Mouse (Mus musculus) ovary, postnatal 36 days (tissue): Measurements from ENCODE around the gene Efhd1.

Experiments
- DNase-seq: peaks from one replicate; pipeline ENCODE4 v3.0.0; 2022; ENCODE audit warnings: low spot score, mixed read lengths

Gene Efhd1

DNA sequence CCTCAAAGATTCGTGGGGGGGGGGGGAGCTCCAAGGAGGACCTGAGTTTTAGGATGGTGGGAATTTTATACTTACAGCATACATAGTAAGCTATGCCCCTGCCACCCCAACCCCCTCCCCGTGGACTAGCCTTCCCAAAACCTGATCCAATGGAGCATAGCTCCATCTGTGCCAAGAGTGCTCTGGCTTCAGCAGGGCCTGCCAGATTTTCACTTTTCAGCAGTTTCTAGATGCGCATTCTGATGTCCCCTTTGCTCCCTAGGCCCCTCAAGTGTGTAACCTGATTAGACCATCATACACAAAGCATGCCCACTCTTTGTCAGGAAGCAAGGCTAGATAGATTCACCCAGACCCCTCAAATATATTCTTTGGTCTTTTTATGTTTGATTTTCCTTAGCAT, 6.0 kb downstream of the Efhd1 start:
- no peak for DNase-seq

DNA sequence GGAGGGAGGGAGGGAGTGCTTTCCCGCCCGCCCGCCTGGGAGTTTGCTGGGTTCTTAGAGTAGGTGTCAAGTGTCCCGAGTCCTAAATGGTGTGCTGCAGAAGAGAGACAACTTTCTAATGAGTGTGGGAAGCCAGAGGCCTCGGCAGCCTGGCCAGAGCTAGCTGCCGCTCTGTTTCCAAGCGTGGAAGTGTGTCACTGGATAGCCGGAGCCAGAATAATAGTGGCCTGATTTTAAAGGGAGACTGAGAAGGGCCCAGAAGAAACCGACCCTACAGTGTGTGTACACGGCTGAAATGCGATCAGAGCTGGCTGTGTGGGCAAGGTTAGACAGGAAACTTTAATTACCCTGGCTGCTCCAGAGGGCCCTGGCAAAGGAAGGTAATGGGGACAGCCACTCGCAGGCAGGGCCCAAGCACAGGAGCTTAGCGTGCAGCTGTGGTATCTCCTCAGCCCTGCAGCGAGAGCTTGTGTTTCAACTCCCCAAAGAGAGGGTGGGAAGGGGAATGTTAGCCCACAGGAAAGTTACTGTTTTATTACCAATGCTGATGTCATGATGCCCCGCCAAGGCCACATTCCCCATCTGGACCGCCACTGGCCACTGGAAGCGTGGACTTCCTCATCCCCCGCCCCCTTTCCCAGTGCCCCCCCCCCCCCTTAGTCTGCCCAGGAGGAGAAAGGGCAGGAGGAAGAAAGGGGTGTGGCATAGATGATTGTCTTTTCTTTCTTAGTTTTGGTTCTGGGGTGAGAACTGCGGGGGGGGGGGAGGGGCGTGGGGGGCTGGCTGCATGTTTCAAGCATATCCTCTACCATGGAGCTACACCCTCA, 6.7 kb downstream of the Efhd1 start:
- no peak for DNase-seq

DNA sequence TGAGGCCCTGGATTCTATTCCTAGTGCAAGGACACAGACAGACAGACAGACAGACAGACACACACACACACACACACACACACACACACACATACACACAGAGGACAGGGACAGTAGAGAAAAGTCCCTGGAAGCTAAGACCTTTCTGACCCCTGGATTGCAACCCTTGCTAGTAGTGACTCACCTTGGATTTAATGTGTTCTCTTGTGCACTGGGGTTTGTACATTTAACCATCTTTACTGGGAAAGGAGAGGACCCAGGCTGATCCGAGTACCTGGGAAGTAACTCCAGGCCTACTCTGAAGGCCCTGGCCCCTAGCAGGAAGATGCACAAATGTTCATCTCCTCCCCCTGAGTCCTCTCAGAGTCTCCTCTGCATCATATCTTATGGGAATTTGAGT, 7.4 kb downstream of the Efhd1 start:
- no peak for DNase-seq

DNA sequence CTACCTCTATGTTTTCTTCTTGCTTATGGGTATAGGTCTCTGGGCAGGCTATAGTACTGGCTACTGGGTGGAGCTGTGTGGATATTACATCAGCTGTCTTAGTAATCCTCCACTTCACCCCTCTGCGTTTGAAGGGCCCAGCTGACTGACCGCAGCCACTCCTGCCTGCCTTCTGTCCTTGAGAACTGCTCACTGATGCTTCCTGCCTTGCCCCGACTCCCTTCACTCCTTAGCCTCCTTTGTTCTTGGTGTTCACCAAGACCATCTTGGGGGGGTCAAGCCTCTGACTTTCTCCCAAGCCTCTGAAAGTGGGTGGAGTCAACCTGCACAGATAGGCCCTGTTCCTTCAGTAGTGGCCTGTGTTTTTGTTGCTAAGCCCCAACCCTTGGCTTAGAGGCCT, 8.3 kb downstream of the Efhd1 start:
- DNase-seq = no peak

DNA sequence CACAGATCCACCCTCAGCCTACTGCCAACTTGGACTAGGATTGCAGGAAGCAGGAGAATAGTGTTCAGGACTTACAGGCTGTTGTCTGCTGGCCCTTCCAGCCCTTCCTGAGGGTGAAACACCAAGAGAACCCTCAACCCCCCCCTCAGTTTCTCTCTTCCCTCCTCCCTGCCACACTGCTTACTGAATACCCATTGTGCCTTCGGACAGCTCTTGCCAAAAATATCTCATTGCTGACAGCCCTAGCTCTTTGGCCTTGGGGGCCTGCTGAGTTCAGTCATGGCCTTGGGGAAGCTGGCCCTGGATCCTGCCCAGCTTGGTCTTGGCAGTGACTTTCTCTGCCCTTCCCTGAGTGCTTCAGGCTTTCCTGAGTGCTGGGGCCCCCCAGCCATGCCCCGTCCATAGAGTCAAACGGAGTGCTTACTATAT, 9.4 kb downstream of the Efhd1 start:
- peak; percentile 73 for DNase-seq

DNA sequence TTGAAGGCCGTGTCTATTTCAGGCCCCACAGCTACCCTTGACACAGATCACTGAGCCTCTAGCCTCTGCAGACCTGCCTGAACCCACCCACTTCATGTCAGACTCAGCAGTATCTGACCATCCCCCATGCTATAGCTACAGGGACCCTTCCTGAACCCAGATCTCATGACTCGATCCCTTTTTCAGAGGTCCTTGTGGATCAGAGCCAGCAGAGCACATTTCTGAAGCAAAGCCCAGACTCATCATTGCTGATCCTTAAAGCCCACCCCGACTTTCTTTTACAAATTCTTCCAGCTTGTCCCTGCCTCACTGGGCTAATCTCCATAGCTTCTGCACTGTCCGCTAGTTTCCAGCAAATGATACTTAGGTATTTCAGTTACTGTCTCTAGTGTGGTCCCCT, 10.0 kb downstream of the Efhd1 start:
- no peak for DNase-seq

DNA sequence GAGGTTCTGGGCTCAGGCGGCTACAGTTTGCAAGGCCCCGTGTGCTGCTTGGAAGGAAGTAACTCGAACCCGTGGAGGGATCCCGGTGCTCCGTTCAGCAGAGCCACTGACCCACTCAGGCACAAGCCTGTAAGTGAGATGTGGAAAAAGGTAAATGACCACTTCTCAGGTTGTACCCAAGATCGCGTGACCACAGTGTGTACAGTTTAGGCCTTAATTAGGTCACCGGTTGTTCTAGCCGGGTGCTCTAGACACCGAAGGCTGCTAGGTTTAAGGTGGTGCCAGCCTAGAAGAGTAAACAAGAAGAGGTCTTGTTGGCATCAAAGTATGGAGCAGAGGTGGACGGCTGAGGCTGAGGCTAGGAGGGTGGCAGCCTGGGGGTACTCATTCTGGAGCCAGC, 11.0 kb downstream of the Efhd1 start:
- no peak for DNase-seq

DNA sequence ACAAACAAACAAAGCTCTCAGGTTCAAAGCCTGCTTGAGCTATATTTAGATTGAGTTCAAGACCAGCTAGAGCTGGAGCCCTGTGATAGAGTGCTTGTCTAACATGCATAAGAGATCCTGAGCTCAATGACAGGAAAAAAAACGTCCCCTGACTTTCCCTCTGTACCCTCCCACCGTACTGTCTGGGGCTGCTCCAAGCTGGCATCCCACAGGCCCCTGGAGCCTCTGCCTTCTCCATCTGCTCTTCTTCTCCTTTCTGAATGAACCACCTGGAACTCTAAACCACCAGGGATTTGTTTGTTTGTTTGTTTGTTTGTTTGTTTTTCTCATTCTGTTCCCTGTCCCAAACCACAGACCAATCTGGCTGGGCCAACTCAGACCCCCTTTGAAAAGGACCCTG, 11.9 kb downstream of the Efhd1 start:
- no peak for DNase-seq

DNA sequence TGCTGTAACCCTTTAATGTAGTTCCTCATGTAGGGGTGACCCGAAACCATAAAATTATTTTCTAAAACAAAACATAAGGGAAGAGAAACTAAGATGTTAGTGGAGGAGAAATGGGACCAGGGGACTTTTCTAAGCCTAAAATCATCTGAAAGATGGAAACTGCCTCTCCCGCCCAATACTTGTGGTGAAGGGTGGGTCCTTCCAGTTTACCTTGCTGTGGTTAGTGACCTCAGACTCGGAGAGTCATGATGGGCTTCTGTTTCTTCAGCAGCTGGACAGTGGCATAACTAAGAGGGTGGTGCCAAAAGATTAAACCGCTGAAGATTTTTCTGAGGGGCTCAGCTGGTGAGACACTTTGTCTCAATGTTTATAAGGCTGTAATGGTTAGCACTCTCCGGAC, 16.1 kb downstream of the Efhd1 start:
- no peak for DNase-seq

DNA sequence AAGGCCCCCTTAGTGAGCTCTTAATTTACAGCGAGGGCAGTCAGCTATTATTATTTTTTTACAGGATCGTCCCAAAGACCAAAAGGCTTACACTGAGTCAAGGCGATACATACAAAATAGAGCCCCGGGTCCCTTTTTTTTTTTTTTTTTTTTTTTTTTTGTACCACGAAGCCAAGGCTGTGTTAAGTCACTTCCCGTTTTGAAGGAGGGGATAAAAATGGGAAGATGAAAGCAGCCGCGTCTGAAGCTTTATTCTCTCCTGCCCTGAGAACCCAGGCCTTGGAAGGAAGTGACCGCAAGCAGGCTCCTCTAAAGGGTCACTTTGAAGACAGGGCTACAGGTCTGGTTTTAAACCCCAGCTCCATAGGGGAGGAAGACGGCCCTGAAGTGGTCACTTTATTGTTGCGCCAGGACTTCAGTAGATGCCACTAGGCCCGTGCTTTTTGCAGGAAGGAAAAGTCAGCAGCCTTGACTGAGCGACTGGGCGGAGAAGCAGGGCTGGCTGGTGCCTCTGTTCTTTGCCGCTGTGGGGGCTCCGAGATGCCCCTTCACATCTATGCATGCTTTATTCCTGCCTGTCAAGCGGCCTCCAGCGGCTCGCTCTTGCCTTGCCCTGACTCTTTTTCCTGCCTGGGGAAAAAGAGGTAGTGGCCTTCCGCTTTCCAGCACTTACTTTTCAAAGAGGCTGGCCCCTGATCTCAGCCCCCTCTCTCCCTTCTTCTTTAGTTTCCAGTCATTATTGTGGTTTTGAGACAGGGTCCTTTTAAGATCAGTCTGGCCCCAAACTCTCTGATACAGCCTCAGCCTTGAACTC, 17.6 kb downstream of the Efhd1 start:
- DNase-seq = no peak

DNA sequence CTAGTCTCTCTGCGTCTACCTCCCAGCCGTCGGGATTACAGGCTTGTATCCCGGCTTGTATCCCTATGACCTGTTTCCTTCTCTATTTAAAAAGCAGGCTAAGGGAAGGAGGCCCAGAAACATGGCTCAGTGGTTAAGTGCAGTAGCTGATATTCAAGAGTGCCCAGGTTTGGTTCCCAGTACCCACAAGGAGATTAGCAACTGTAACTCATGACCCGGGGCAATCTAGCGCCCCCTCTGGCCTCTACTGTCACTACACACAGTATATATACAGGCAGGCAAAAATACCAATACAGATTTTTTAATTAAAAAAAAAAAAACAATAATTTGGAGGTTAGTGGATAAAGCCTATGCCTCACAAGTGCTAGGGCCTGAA, 18.2 kb downstream of the Efhd1 start:
- DNase-seq = no peak

DNA sequence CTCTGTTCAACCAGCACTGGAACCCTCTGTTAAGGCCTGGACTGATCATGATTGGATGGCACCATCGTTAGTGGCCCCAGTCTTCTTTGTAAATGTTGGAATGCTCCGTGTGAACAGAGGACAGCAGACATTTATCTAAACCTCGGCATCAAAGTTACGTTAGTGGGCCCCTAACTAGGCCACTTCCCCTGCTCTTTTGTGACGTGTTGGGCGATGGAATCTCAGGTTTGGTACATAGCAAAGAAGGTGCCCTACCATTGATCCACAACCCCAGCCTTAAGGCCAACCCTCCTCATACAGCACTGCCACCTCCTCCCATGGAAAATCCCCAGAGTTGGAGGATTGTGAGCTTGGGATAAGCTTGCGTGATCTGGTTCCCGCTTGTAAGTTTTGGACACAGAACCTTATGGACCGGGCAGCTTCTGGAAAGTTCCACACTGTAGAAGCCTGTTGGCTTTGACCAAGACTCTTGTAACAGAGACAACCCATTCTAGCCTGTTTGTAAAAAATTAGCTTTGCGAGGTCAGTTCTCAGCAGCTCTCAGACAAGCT, 19.3 kb downstream of the Efhd1 start:
- DNase-seq = no peak

DNA sequence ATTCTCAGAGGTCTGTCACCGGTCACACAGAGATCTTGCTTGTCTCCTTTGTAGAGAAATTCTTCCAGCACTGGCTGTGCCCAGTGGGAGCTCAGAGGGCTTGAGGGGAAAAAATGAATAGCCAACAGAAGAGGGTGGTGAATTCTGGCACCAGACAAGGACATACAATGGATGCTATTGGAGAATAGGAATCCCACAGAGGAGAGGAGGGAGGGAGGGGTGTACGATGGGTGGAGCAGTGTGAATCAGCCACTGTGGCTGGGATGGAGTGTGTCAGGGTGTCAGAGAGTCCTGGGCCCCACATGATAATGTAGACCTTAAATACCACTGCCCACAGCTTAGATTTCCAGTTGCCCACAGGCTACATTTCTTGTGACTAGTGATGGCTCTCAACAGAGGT, 22.9 kb downstream of the Efhd1 start:
- no peak for DNase-seq

DNA sequence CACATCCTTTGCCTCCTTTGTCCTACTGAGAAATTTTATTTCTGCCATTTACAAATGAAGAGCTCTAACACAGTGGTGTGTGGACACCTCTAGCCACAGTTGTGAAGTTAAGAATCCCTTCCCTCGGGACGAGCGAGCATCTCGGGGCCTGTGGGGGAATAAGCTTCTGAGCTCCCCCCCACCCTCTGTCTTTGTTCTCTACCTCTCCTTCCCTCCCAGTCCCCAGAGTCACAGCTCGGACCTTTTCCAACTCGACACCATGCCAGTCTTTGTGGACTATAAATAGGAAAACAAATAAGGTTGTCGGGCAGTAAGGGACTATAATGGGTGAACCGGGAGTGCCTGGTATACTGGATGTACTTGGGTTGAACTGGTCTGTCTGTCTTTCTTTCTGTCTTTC, 27.3 kb downstream of the Efhd1 start:
- DNase-seq = no peak

DNA sequence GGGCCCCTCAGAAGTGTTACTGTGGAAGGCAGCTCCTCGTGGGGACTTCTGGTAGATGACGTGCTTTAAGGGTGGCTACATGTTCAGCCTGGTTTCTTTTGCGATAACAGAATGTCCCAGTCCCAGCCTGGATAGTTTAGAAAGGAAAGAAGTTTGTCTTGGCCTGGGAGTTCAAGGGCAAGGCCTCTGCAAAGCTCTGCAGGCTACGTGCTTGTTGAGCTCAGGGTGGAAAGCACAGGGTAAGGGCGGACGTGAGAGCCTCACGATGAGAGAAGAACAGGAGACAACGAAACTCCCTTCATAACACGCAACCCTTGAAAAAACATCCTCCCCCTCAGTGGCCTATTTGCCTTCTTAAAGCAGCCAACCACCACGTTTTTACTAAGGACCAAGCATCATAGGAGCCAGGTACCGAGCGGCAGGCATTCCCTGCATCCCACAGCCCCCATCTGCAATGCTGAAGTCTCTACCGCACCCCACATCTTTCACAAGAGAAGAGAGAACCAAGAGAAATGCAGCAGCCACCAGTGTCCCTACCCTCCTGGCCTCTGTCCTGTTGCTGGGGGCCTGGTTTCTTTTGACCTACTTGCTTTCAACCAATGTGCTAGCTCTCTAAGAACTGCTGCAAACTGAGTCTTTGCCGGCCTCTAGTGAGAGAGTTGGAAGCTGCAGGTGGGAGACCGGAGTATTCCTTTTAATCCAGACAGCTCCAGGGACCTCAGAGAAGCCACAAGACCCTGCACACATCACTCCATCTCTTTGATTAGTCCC, 28.4 kb downstream of the Efhd1 start:
- DNase-seq = peak; percentile 47

DNA sequence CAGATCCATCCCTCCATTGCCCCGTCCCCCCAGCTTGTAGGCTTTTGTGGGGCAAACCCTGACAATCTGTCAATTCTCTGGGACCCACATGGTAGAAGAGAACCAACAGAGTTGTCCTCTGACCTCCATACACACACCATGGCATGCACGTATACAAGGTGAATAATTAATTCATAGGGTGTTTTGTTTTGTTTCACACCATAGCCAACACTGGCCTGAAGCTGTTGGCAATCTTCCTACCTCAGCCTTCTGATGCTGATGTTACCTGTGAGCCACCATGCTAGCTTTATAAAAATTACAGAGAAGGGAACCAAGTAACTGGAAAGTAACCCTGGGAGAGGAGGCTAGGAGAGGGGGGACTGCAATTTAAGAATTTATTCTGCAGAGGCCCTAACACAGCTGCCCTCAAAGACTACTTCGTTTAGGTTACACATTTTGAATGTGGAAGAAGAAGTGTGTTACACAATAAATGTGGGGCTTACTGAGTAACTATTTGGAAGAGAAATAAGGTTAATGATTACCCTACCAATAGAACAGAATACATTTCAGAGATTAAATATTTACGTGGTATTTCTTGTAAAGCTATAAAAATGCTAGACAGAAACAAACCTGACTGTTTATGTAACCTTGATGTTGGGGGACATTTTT, 30.0 kb downstream of the Efhd1 start:
- DNase-seq = no peak

DNA sequence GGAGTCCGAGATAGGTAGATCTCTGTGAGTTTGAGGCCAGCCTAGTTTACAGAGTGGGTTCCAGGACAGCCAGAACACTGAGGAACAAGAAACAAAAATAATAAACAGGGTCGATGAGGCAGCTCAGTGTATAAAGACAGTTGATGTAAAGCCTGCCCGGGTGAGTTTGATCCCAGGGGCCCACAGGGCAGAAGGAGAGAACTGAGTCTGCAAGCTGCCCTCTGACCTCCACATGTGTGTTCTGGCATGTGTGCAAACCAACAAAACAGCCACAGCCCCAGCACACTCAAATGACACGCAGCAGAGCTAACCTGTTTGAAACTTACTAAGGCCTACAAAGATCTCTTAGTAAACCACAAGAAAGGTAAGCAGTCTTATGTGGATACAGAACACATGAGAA, 30.8 kb downstream of the Efhd1 start:
- DNase-seq = no peak

DNA sequence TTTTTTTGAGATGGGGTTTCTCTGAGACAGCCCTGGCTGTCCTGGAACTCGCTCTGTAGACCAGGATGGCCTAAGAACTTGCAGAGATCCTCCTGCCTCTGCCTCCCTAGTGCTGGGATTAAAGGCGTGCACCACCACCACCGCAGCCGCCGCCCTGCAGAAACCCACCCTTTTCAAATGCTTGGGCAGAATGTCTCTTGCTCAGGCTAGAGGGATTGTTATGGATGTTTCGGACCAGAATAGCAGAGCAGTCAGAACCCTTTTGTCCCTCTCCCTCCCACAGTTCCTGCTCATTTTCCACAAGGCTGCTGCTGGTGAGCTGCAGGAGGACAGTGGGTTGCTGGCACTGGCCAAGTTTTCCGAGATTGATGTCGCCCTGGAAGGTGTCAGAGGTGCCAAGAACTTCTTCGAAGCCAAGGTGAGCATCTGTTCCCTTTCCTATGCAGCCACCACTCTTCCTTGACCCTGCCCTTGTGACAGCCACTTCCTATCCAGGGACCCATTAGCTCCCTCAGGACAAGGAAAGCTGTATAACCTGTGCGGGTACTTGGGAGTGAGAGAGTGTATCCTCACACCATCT, 33.3 kb downstream of the Efhd1 start:
- no peak for DNase-seq

DNA sequence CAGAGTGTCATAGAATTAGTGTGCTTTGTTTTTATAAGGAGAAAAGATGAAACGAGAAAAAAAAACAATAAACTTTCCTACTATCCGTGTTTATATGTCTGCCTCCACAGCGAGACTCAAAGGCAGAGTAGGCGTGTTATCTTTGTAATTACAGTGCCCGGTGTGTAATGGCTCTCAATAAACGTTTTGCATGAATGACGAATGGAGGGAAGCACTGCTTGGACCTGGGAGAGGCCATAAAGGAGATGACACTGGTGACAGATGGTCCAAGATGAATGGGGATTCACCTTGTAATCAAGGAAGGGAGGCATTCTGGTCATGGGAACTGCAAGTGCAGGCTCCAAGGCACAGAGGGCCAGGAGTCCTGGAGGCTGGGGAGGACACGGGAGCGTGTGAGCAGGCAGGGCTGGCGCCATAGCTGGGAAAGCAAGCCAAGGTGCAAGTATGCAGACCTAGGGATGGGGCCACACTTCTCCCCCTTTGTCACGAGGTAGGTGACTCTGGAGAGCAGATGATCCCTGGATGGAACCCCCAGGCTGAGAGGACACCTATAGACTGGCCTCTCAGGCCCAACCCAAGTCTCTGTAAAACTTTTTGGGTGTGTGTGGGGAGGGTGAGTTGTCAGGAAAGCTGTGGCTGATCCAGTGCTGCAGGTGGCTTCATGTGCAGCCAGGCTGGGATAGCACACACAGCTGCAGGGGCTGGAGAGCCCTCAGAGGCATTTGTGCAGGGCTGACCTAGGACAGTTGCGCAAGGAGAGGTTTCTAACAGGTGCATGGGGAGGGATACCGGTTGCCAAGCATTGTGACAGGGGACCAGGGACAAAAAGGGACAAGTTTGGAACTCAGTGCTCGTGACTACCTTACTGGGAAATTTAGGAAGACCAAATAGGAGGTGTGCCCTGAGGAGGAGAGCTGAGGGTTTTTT, 36.5 kb downstream of the Efhd1 start:
- DNase-seq = no peak

DNA sequence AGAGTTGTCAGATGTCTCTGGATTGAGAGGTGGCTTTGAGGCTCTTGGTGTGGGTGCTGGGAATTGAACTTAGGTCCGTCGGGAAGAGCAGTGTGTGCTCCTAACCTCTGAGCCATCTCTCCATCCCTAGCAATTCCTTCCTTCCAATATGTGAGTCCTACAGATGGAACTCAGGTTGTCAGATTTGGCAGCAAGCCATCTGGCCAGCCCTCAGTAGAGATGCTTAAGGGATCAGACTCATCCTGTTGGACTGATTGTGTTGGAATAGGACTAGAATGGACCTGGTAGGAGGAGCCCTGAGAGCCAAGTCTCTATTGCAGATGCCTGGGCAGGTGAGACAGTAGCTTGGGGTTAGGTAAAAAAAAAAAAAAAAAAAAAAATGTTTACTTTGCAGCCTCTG, 37.8 kb downstream of the Efhd1 start:
- DNase-seq = no peak
